Mouse (Mus musculus) effector memory CD4-positive, alpha-beta T cell, adult 5 months (primary cell): ENCODE results near the gene Gm3269. TPM values are rescaled to one million over a fixed set of nuclear protein-coding genes. Genes with fewer than 3 reads are reported as not detected.

Experiments used
- polyA plus RNA-seq: library from polyadenylated mRNA; unstranded; fragments of 100-300 nt; shearing (Covaris generic); gene quantifications from one replicate; pipeline ENCODE4 v1.2.1, GENCODE M21; 2017

The Gm3269 gene
- not detected for polyA plus RNA-seq

DNA sequence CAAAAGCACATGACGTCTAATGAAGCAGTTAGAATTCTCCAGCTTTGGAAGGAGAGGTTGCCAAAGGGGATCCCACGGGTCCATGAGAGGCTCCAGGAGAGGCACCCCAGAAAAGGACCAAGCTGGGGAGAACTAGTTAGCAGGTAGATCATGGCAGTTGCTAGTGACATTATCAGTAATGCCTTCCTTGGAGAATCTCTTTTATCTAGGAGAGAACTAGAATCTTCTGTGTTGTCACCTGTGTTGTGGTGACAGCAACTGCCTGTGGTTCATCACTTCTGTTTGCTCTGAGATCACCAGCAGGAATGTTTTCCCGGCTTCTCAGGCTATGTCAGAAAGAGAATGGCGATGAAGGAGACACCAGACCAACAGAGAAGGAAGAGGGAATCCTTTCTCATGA is at the start of gene Gm3269:
Gm3269 (plus strand) TSS at position 301 of the 400 bp plus-strand sequence.

DNA sequence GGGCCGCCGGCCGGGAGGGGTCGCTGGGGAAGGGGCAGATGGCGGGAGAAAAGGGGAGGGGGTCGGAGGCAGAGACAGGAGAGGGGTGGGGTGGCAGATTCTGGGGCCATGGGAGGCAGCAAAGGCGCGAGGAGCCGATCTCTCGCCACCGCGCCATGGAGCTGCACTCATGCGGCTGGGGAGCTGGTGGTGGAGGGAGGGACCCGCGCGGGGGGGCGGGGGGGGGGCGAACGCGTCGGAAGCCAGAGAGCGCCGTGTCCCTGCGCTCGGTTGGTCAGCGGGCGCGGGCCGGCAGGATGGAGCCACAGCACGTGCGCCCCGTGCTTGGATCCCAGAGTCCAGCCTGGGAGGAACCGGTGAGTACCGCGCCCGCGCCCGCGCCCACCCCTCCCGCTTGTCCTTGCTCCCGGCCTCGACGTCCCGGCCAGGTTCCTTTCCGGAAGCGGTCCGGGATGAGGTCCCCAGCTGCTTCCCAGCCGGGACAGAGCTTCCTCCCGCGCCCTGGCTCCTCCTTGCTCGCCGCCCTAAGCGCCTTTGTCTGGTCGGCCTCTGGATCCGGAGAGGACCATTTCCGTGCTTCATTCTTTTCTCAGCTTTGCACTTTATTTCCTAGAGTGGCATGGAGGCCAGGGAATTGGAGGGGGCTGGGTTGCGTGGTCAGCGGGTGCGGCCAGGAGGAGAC is 17.5 kb downstream of the Gm3269 start, which contains the start of gene Gm3264:
Gm3264 (plus strand) TSS at position 278 of the 682 bp plus-strand sequence.

DNA sequence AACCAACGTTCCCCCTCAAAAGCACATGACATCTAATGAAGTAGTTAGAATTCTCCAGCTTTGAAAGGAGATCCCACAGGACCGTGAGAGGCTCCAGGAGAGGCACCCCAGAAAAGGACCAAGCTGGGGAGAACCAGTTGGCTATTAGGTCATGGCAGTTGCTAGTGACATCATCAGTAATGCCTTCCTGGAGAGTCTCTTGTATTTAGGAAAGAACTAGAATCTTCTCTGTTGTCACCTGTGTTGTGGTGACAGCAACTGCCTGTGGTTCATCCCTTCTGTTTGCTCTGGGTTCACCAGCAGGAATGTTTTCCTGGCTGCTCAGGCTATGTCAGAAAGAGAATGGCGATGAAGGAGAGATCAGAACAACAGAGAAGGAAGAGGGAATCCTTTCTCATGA is 54.2 kb downstream of the Gm3269 start, which contains the start of gene Gm3278:
Gm3278 (plus strand) TSS at position 301 of the 400 bp plus-strand sequence.

Other genes starting within 250 kb of the Gm3269 start
- not detected for gene Gm8159, start 205.8 kb upstream of the Gm3269 start, polyA plus RNA-seq
- gene Gm3239, start 173.9 kb upstream of the Gm3269 start, polyA plus RNA-seq, result not detected
- gene Gm7876, start 128.9 kb upstream of the Gm3269 start, polyA plus RNA-seq, result not detected
- 0.21 TPM for gene Gm3252, start 111.3 kb upstream of the Gm3269 start, polyA plus RNA-seq
- not detected for gene Gm9602, start 61.8 kb upstream of the Gm3269 start, polyA plus RNA-seq
- gene Gm3264, start 17.5 kb downstream of the Gm3269 start, polyA plus RNA-seq, result not detected
- not detected for gene Gm3278, start 54.3 kb downstream of the Gm3269 start, polyA plus RNA-seq
- not detected for gene Gm8297, start 145.8 kb downstream of the Gm3269 start, polyA plus RNA-seq
- not detected for gene Gm3298, start 177.8 kb downstream of the Gm3269 start, polyA plus RNA-seq
- not detected for gene 4930555G01Rik, start 212.5 kb downstream of the Gm3269 start, polyA plus RNA-seq
- not detected for gene Gm8281, start 232.9 kb downstream of the Gm3269 start, polyA plus RNA-seq